Mouse (Mus musculus) neural tube, embryonic 13.5 days (tissue): ENCODE measurements around the gene Esrra. TPM values are rescaled to one million over a fixed set of nuclear protein-coding genes. Genes with fewer than 3 reads are reported as not detected.
A peak's percentile ranks its signal among the peaks of the same experiment; 100 is the strongest.
"Not testable (repeated sequence)": the region's sequence is repeated elsewhere in the genome, so short reads cannot be mapped to it uniquely, and the experiment has no call there.

ENCODE experiments used
- ATAC-seq: fragments of 200-750 bp; cut with Nextera tagmentation; 2 replicates; pipeline ENCODE4 v1.8.0; 2017; ENCODE audit warnings: low read depth, mild to moderate bottlenecking, moderate TSS enrichment, moderate library complexity
- H3K27ac ChIP-seq: fragments of 300-500 bp; sonication (generic); replicated peaks from 2 replicates; pipeline ENCODE4 v1.5.1; 2015; ENCODE audit warnings: moderate library complexity, mild to moderate bottlenecking, inconsistent platforms
- H3K27me3 ChIP-seq: fragments of 300-500 bp; sonication (generic); 2 replicates; pipeline ENCODE4 v1.6.1; 2015; ENCODE audit warnings: mild to moderate bottlenecking, inconsistent platforms
- H3K36me3 ChIP-seq: fragments of 300-500 bp; sonication (generic); 2 replicates; pipeline ENCODE4 v1.6.1; 2015; ENCODE audit warnings: mild to moderate bottlenecking, inconsistent platforms
- H3K4me1 ChIP-seq: fragments of 300-500 bp; sonication (generic); replicated peaks from 2 replicates; pipeline ENCODE4 v1.6.1; 2015; ENCODE audit warnings: inconsistent platforms
- H3K4me2 ChIP-seq: fragments of 300-500 bp; sonication (generic); 2 replicates; pipeline ENCODE4 v1.6.1; 2015; ENCODE audit warnings: inconsistent platforms, mild to moderate bottlenecking, moderate library complexity
- H3K4me3 ChIP-seq: fragments of 300-500 bp; sonication (generic); 2 replicates; pipeline ENCODE4 v1.5.1; 2015; ENCODE audit warnings: mild to moderate bottlenecking, inconsistent platforms
- H3K9ac ChIP-seq: fragments of 300-500 bp; sonication (generic); 2 replicates; pipeline ENCODE4 v1.6.1; 2015; ENCODE audit warnings: moderate library complexity, mild to moderate bottlenecking, inconsistent platforms
- H3K9me3 ChIP-seq: fragments of 300-500 bp; sonication (generic); 2 replicates; pipeline ENCODE4 v1.6.1; 2016; ENCODE audit warnings: inconsistent platforms
- WGBS: fragments of 180-500 bp; shearing (Covaris S2); methylation state at CpG from one replicate; pipeline ENCODE4 v1.1.7; 2015; 5-methylcytosine and 5-hydroxymethylcytosine counted together
- polyA plus RNA-seq: library from polyadenylated mRNA; unstranded; fragments of >200 nt; fragmentation: Nextera tagmentation; extraction: Ambion mirVana; gene quantifications from 2 replicates; pipeline ENCODE4 v1.2.1, GENCODE M21; 2015

Esrra gene
- polyA plus RNA-seq, 1 experiment from 2014 or later, result 16.9 TPM

- 91% methylated on average over 11 of the region's 11 CpGs for WGBS
- H3K4me2 ChIP-seq, result no peak overlapping the region
- H3K9me3 ChIP-seq, result no peaks in the 10 kb centered on the region
- no peak overlapping the region for H3K27ac ChIP-seq
- peaks cover 35% of the 10 kb centered on the region for H3K36me3 ChIP-seq
- H3K4me3 ChIP-seq, result no peak overlapping the region
- H3K9ac ChIP-seq, result peak overlapping the region; percentile 8; the same call in 1 of the 2 replicates
- no peaks in the 10 kb centered on the region for H3K27me3 ChIP-seq
- no peak for ATAC-seq
- peaks cover 23% of the 10 kb centered on the region for H3K4me1 ChIP-seq
Observed at GRCm38 (mm10) chr19:6905498-6906159, 16.0 kb downstream of the Esrra start.

- H3K4me1 ChIP-seq, result peaks cover 23% of the 10 kb centered on the region
- no peak for ATAC-seq
- no peak overlapping the region for H3K4me2 ChIP-seq
- 87% methylated on average over 2 of the region's 2 CpGs for WGBS
- H3K27ac ChIP-seq, result no peak overlapping the region
- peaks cover 35% of the 10 kb centered on the region for H3K36me3 ChIP-seq
- H3K4me3 ChIP-seq, result no peak overlapping the region
- H3K9ac ChIP-seq, result no peak overlapping the region
- no peaks in the 10 kb centered on the region for H3K9me3 ChIP-seq
- no peaks in the 10 kb centered on the region for H3K27me3 ChIP-seq
Observed at GRCm38 (mm10) chr19:6904846-6905245, 16.8 kb downstream of the Esrra start.

- no peak for ATAC-seq
- H3K4me2 ChIP-seq, result no peak overlapping the region
- peaks cover 11% of the 10 kb centered on the region for H3K4me1 ChIP-seq
- no peak overlapping the region for H3K27ac ChIP-seq
- H3K9ac ChIP-seq, result no peak overlapping the region
- 86% methylated on average over 1 of the region's 1 CpGs for WGBS
- H3K9me3 ChIP-seq, result no peaks in the 10 kb centered on the region
- H3K36me3 ChIP-seq, result peaks cover 35% of the 10 kb centered on the region
- H3K27me3 ChIP-seq, result no peaks in the 10 kb centered on the region
- H3K4me3 ChIP-seq, result no peak overlapping the region
Observed at GRCm38 (mm10) chr19:6903031-6903430, 18.6 kb downstream of the Esrra start.

- no peak overlapping the region for H3K4me3 ChIP-seq
- H3K9me3 ChIP-seq, result peaks cover 9% of the 10 kb centered on the region
- no peak overlapping the region for H3K27ac ChIP-seq
- ATAC-seq, result no peak
- H3K4me2 ChIP-seq, result no peak overlapping the region
- H3K27me3 ChIP-seq, result no peaks in the 10 kb centered on the region
- peaks cover 9% of the 10 kb centered on the region for H3K36me3 ChIP-seq
- H3K9ac ChIP-seq, result no peak overlapping the region
- no peaks in the 10 kb centered on the region for H3K4me1 ChIP-seq
- WGBS, result 81% methylated on average over 4 of the region's 4 CpGs
Observed at GRCm38 (mm10) chr19:6899641-6900040, 22.0 kb downstream of the Esrra start.

GRCm38 (mm10) chr19:6895608-6896305 lies 25.9 kb downstream of the Esrra start:
- H3K4me2 ChIP-seq, H3K4me3 ChIP-seq, H3K9me3 ChIP-seq, H3K9ac ChIP-seq, H3K36me3 ChIP-seq, H3K27me3 ChIP-seq, H3K27ac ChIP-seq, H3K4me1 ChIP-seq, ATAC-seq: not testable (repeated sequence)
- 91% methylated on average over 18 of the region's 18 CpGs for WGBS

GRCm38 (mm10) chr19:6893731-6894451 lies 27.7 kb downstream of the Esrra start:
- H3K27ac ChIP-seq, result no peak overlapping the region
- no peak overlapping the region for H3K9ac ChIP-seq
- H3K4me3 ChIP-seq, result no peak overlapping the region
- H3K4me2 ChIP-seq, result no peak overlapping the region
- no peaks in the 10 kb centered on the region for H3K4me1 ChIP-seq
- no peaks in the 10 kb centered on the region for H3K27me3 ChIP-seq
- no peaks in the 10 kb centered on the region for H3K36me3 ChIP-seq
- ATAC-seq, result no peak
- H3K9me3 ChIP-seq, result peaks cover 9% of the 10 kb centered on the region
- WGBS, result 93% methylated on average over 14 of the region's 14 CpGs

GRCm38 (mm10) chr19:6892512-6892911 lies 29.1 kb downstream of the Esrra start:
- ATAC-seq, result no peak
- Histone ChIP-seq H3K4me3 (no peak overlapping the region), H3K27me3 (no peaks in the 10 kb centered on the region), H3K36me3 (no peaks in the 10 kb centered on the region), H3K9me3 (peaks cover 8% of the 10 kb centered on the region), H3K9ac (no peak overlapping the region), H3K27ac (no peak overlapping the region), H3K4me2 (no peak overlapping the region), H3K4me1 (no peaks in the 10 kb centered on the region)
- WGBS, result 63% methylated on average over 4 of the region's 4 CpGs

GRCm38 (mm10) chr19:6877965-6878364 lies 43.6 kb downstream of the Esrra start:
- no peak for ATAC-seq
- Histone ChIP-seq H3K4me2 (no peak overlapping the region), H3K4me1 (no peaks in the 10 kb centered on the region), H3K36me3 (no peaks in the 10 kb centered on the region), H3K4me3 (no peak overlapping the region), H3K9ac (no peak overlapping the region), H3K27ac (no peak overlapping the region), H3K27me3 (no peaks in the 10 kb centered on the region), H3K9me3 (peaks cover 14% of the 10 kb centered on the region)
- WGBS, result 84% methylated on average over 4 of the region's 4 CpGs

- H3K4me2 ChIP-seq, result no peak overlapping the region
- H3K4me3 ChIP-seq, result no peak overlapping the region
- no peak for ATAC-seq
- no peaks in the 10 kb centered on the region for H3K27me3 ChIP-seq
- peaks cover 14% of the 10 kb centered on the region for H3K9me3 ChIP-seq
- no peak overlapping the region for H3K9ac ChIP-seq
- no peaks in the 10 kb centered on the region for H3K4me1 ChIP-seq
- no peak overlapping the region for H3K27ac ChIP-seq
- no peaks in the 10 kb centered on the region for H3K36me3 ChIP-seq
Observed at GRCm38 (mm10) chr19:6876799-6877198, 44.8 kb downstream of the Esrra start.

GRCm38 (mm10) chr19:6875834-6876233 lies 45.8 kb downstream of the Esrra start:
- 86% methylated on average over 6 of the region's 6 CpGs for WGBS
- H3K27ac ChIP-seq, result no peak overlapping the region
- no peaks in the 10 kb centered on the region for H3K36me3 ChIP-seq
- H3K9me3 ChIP-seq, result peaks cover 11% of the 10 kb centered on the region
- ATAC-seq, result no peak
- H3K4me3 ChIP-seq, result no peak overlapping the region
- H3K4me1 ChIP-seq, result no peaks in the 10 kb centered on the region
- no peaks in the 10 kb centered on the region for H3K27me3 ChIP-seq
- H3K4me2 ChIP-seq, result no peak overlapping the region
- no peak overlapping the region for H3K9ac ChIP-seq

- H3K4me2 ChIP-seq, result no peak overlapping the region
- no peak overlapping the region for H3K9ac ChIP-seq
- no peak overlapping the region for H3K4me3 ChIP-seq
- no peak overlapping the region for H3K27ac ChIP-seq
- no peak for ATAC-seq
- H3K27me3 ChIP-seq, result no peaks in the 10 kb centered on the region
- H3K4me1 ChIP-seq, result no peaks in the 10 kb centered on the region
- 0 out of 2 replicates have a peak, but pooled peaks cover 3% of the 10 kb centered on the region for H3K9me3 ChIP-seq
- WGBS, result 69% methylated on average over 1 of the region's 1 CpGs
- no peaks in the 10 kb centered on the region for H3K36me3 ChIP-seq
Observed at GRCm38 (mm10) chr19:6874257-6874656, 47.4 kb downstream of the Esrra start.

GRCm38 (mm10) chr19:6872701-6873100 lies 48.9 kb downstream of the Esrra start:
- Histone ChIP-seq H3K4me2 (no peak overlapping the region), H3K27ac (no peak overlapping the region), H3K36me3 (no peaks in the 10 kb centered on the region), H3K4me3 (no peak overlapping the region), H3K9me3 (no peaks in the 10 kb centered on the region), H3K9ac (no peak overlapping the region), H3K4me1 (no peaks in the 10 kb centered on the region), H3K27me3 (no peaks in the 10 kb centered on the region)
- 78% methylated on average over 3 of the region's 3 CpGs for WGBS
- no peak for ATAC-seq
